Mouse (Mus musculus): ENCODE measurements around the gene Pou5f2. TPM values are rescaled to one million over a fixed set of nuclear protein-coding genes. Genes with fewer than 3 reads are reported as not detected.
A peak's percentile ranks its signal among the peaks of the same experiment; 100 is the strongest.

The Pou5f2 gene
- polyA plus RNA-seq (2015; fragmentation: Nextera tagmentation; extraction: Ambion mirVana), result 1.6 and 1.7 TPM in 2 replicates

- Histone ChIP-seq H3K27me3 (no peaks in the 10 kb centered on the region), H3K27ac (no peak within 1 kb of the TSS), H3K4me2 (replicated peaks) (no peak within 1 kb of the TSS), H3K4me1 (0 out of 2 replicates have a peak, but pooled peaks cover 4% of the 10 kb centered on the region), H3K36me3 (no peaks in the 10 kb centered on the region; the same call in 1 of the 2 replicates), H3K9me3 (no peaks in the 10 kb centered on the region), H3K9ac (no peak within 1 kb of the TSS), H3K4me3 (no peak within 1 kb of the TSS)
- peak; percentile 28; the same call in 1 of the 2 replicates for ATAC-seq (ENCODE audit: low FRiP score, low read depth)
- WGBS, result 57% methylated on average over 15 of the region's 15 CpGs
Measured at GRCm38 (mm10) chr13:78024683-78025294, at the start of gene Pou5f2. Pou5f2 (plus strand) TSS chr13:78024902.

GRCm38 (mm10) chr13:77976248-77976647 is 48.5 kb upstream of the Pou5f2 start:
- WGBS, result 78% methylated on average over 3 of the region's 3 CpGs
- Histone ChIP-seq H3K9me3 (no peaks in the 10 kb centered on the region), H3K36me3 (no peaks in the 10 kb centered on the region), H3K9ac (no peak overlapping the region), H3K27me3 (no peaks in the 10 kb centered on the region), H3K4me2 (replicated peaks) (no peak overlapping the region), H3K4me3 (no peak overlapping the region), H3K4me1 (no peaks in the 10 kb centered on the region), H3K27ac (no peak overlapping the region)
- no peak for ATAC-seq (ENCODE audit: low FRiP score, low read depth)

- H3K4me1 ChIP-seq, result no peaks in the 10 kb centered on the region
- no peaks in the 10 kb centered on the region for H3K27me3 ChIP-seq
- WGBS, result 92% methylated on average over 1 of the region's 1 CpGs
- no peaks in the 10 kb centered on the region for H3K9me3 ChIP-seq
- ATAC-seq (ENCODE audit: low FRiP score, low read depth), result no peak
- no peak overlapping the region for H3K4me2 ChIP-seq (replicated peaks)
- no peak overlapping the region for H3K4me3 ChIP-seq
- H3K9ac ChIP-seq, result no peak overlapping the region
- no peak overlapping the region for H3K27ac ChIP-seq
- no peaks in the 10 kb centered on the region for H3K36me3 ChIP-seq
Measured at GRCm38 (mm10) chr13:77977121-77977520, 47.6 kb upstream of the Pou5f2 start.

- Histone ChIP-seq H3K4me3 (no peak overlapping the region), H3K36me3 (no peaks in the 10 kb centered on the region), H3K4me1 (no peaks in the 10 kb centered on the region), H3K9me3 (no peaks in the 10 kb centered on the region), H3K27me3 (no peaks in the 10 kb centered on the region), H3K9ac (no peak overlapping the region), H3K27ac (no peak overlapping the region), H3K4me2 (replicated peaks) (no peak overlapping the region)
- WGBS, result 26% methylated on average over 5 of the region's 5 CpGs
- no peak for ATAC-seq (ENCODE audit: low FRiP score, low read depth)
Measured at GRCm38 (mm10) chr13:77982105-77982851, 42.4 kb upstream of the Pou5f2 start.

GRCm38 (mm10) chr13:77982852-77983202 is 41.9 kb upstream of the Pou5f2 start:
- Histone ChIP-seq H3K27me3 (no peaks in the 10 kb centered on the region), H3K27ac (no peak overlapping the region), H3K9ac (no peak overlapping the region), H3K4me1 (no peaks in the 10 kb centered on the region), H3K4me3 (no peak overlapping the region), H3K4me2 (replicated peaks) (no peak overlapping the region), H3K9me3 (no peaks in the 10 kb centered on the region), H3K36me3 (no peaks in the 10 kb centered on the region)
- no peak for ATAC-seq (ENCODE audit: low FRiP score, low read depth)
- 78% methylated on average over 2 of the region's 2 CpGs for WGBS

GRCm38 (mm10) chr13:77991189-77991886 is 33.4 kb upstream of the Pou5f2 start:
- no peaks in the 10 kb centered on the region for H3K27me3 ChIP-seq
- no peak for ATAC-seq (ENCODE audit: low FRiP score, low read depth)
- no peak overlapping the region for H3K4me3 ChIP-seq
- no peaks in the 10 kb centered on the region for H3K9me3 ChIP-seq
- WGBS, result 82% methylated on average over 5 of the region's 5 CpGs
- H3K36me3 ChIP-seq, result no peaks in the 10 kb centered on the region
- no peak overlapping the region for H3K9ac ChIP-seq
- no peak overlapping the region for H3K27ac ChIP-seq
- H3K4me2 ChIP-seq (replicated peaks), result no peak overlapping the region
- H3K4me1 ChIP-seq, result no peaks in the 10 kb centered on the region

GRCm38 (mm10) chr13:78004649-78005048 is 20.1 kb upstream of the Pou5f2 start:
- 77% methylated on average over 4 of the region's 4 CpGs for WGBS
- Histone ChIP-seq H3K27me3 (no peaks in the 10 kb centered on the region), H3K9me3 (no peaks in the 10 kb centered on the region), H3K36me3 (no peaks in the 10 kb centered on the region; the same call in 1 of the 2 replicates), H3K4me3 (no peak overlapping the region), H3K9ac (no peak overlapping the region), H3K27ac (no peak overlapping the region), H3K4me2 (replicated peaks) (no peak overlapping the region), H3K4me1 (no peaks in the 10 kb centered on the region)
- no peak for ATAC-seq (ENCODE audit: low FRiP score, low read depth)

- Histone ChIP-seq H3K27ac (no peak overlapping the region), H3K9me3 (no peaks in the 10 kb centered on the region), H3K36me3 (peaks cover 3% of the 10 kb centered on the region), H3K27me3 (no peaks in the 10 kb centered on the region), H3K9ac (no peak overlapping the region), H3K4me2 (replicated peaks) (no peak overlapping the region), H3K4me3 (no peak overlapping the region), H3K4me1 (no peaks in the 10 kb centered on the region)
- WGBS, result 56% methylated on average over 3 of the region's 3 CpGs
- ATAC-seq (ENCODE audit: low FRiP score, low read depth), result no peak
Measured at GRCm38 (mm10) chr13:78005344-78005743, 19.4 kb upstream of the Pou5f2 start.

GRCm38 (mm10) chr13:78010176-78010575 is 14.5 kb upstream of the Pou5f2 start:
- H3K27me3 ChIP-seq, result no peaks in the 10 kb centered on the region
- H3K9me3 ChIP-seq, result no peaks in the 10 kb centered on the region
- H3K4me3 ChIP-seq, result no peak overlapping the region
- WGBS, result 85% methylated on average over 1 of the region's 1 CpGs
- no peak overlapping the region for H3K4me2 ChIP-seq (replicated peaks)
- no peak overlapping the region for H3K27ac ChIP-seq
- no peak for ATAC-seq (ENCODE audit: low FRiP score, low read depth)
- no peaks in the 10 kb centered on the region for H3K4me1 ChIP-seq
- peaks cover 3% of the 10 kb centered on the region; the same call in 1 of the 2 replicates for H3K36me3 ChIP-seq
- H3K9ac ChIP-seq, result no peak overlapping the region

- Histone ChIP-seq H3K27ac (no peak overlapping the region), H3K4me2 (replicated peaks) (no peak overlapping the region), H3K4me3 (no peak overlapping the region), H3K36me3 (no peaks in the 10 kb centered on the region), H3K9ac (no peak overlapping the region), H3K27me3 (no peaks in the 10 kb centered on the region), H3K4me1 (peaks cover 3% of the 10 kb centered on the region; the same call in 1 of the 2 replicates), H3K9me3 (0 out of 2 replicates have a peak, but pooled peaks cover 3% of the 10 kb centered on the region)
- ATAC-seq (ENCODE audit: low FRiP score, low read depth), result no peak
- WGBS, result 38% methylated on average over 1 of the region's 1 CpGs
Measured at GRCm38 (mm10) chr13:78032821-78033220, 8.1 kb downstream of the Pou5f2 start.

- 64% methylated on average over 1 of the region's 1 CpGs for WGBS
- H3K4me1 ChIP-seq, result peaks cover 3% of the 10 kb centered on the region; the same call in 1 of the 2 replicates
- H3K27ac ChIP-seq, result no peak overlapping the region
- H3K4me2 ChIP-seq (replicated peaks), result no peak overlapping the region
- H3K4me3 ChIP-seq, result no peak overlapping the region
- H3K36me3 ChIP-seq, result no peaks in the 10 kb centered on the region
- no peaks in the 10 kb centered on the region for H3K9me3 ChIP-seq
- no peak for ATAC-seq (ENCODE audit: low FRiP score, low read depth)
- H3K27me3 ChIP-seq, result no peaks in the 10 kb centered on the region
- no peak overlapping the region for H3K9ac ChIP-seq
Measured at GRCm38 (mm10) chr13:78037203-78037602, 12.5 kb downstream of the Pou5f2 start.

- no peak overlapping the region for H3K4me3 ChIP-seq
- ATAC-seq (ENCODE audit: low FRiP score, low read depth), result no peak
- H3K4me1 ChIP-seq, result no peaks in the 10 kb centered on the region
- no peak overlapping the region for H3K9ac ChIP-seq
- WGBS, result 70% methylated on average over 6 of the region's 6 CpGs
- no peak overlapping the region for H3K4me2 ChIP-seq (replicated peaks)
- H3K27ac ChIP-seq, result no peak overlapping the region
- no peaks in the 10 kb centered on the region for H3K9me3 ChIP-seq
- H3K36me3 ChIP-seq, result no peaks in the 10 kb centered on the region
- H3K27me3 ChIP-seq, result no peaks in the 10 kb centered on the region
Measured at GRCm38 (mm10) chr13:78043203-78043602, 18.5 kb downstream of the Pou5f2 start.
